Mouse (Mus musculus): ENCODE data around the gene Taf1d.
"Not testable (repeated sequence)": the region's sequence is repeated elsewhere in the genome, so short reads cannot be mapped to it uniquely, and the experiment has no call there.

The Taf1d gene

DNA sequence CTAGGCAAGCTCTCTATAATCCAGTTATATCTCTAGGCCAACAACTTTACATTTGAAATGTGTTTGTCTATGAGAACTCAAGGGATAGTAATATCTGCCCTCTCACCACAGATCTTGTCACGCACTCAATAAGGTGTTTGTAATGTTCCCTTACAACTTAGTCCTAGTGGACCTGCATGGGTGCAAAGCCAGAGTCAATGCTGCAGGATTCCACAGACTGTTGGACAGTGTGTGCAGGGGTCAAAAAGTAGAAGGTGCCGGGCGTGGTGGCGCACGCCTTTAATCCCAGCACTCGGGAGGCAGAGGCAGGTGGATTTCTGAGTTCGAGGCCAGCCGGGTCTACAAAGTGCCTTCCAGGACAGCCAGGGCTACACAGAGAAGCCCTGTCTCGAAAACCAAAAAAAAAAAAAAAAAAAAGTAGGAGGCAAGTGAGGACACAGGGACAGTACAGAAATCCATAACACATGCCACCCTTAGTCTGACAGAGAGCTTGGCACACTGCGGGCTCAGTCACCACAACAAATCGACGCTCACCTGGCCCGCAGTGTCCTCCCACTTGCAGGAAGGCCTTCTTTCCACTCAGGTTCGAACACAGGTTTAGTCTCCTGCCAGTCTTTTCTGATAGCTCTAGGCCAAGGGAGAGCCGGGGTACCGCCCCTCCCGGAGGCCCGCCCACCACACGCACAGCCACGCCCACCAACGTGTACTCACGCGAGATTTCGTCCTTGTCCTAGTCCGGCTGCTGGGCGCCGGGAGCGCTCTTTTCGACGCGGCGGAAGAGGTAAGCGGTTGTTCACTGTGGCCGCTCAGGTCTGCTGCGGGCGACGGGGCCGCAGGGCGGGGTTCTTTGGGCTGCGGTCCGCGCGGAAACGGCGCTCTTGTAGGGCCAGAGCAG lies at the start of gene Taf1d:
TSS of gene Taf1d (plus strand) at position 712 of the 895 bp plus-strand sequence.
- DNase-seq (ENCODE audit: low read depth in 1 of 2, low spot score in 2 of 2), result peak; percentile 89 to 99

DNA sequence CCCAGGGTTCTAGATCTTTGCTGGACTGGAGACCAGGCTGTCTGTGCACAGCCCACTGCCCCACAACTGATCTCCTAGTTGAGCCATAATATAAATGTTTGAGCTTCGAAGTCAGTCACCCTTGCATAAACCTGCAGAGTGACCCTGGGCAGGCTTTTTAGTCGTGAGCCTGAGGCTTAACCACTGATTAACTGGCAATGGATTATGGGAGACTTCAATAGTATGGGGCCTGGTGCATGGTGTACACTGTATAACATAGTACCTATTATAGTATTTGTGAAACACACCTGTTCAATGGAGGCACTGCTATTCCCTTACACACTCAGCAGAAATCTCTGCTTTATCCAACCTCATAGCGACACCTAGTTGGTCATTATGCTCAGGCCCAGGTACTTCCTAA lies 49.8 kb upstream of the Taf1d start:
- no peak for DNase-seq (ENCODE audit: low read depth in 1 of 2, low spot score in 2 of 2)

DNA sequence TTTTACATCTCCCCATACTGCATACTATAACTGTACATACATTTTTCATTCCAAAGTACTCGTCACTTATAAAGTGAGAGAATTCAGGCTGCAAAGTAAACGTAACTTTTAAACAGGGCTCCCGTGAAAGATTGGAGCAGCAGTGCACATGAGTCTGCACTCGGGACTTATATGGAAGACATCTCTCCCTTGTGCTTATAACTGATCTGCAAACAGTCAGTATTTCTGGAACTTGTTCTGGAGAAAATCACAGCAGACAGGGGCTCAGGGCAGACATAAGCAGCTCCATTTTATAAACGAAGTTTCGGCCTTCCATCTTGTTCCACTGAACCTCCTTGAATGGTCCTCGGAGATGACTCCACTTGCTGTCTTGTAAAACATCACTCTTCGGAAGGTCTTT lies 44.0 kb upstream of the Taf1d start:
- no peak for DNase-seq (ENCODE audit: low read depth in 1 of 2, low spot score in 2 of 2)

DNA sequence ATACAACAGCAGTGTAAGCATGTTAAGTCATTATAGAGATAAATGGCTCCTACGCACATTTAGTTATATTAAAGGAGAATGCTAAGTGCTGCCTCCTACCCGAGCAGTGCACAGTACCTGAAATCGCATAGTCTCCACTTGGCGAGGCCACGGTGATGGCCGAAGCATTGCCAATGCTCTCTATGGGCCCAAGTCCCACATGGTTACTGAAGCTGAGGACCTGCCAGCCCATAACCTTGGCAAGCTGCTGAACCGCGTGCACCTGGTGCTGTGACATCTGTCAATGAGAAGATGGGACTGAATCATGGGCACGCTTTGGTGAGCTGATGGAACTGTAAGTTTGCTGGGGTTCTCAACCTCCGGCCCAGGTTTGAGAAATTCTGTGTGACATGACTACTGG lies 42.5 kb upstream of the Taf1d start:
- DNase-seq (ENCODE audit: low read depth in 1 of 2, low spot score in 2 of 2), result no peak

DNA sequence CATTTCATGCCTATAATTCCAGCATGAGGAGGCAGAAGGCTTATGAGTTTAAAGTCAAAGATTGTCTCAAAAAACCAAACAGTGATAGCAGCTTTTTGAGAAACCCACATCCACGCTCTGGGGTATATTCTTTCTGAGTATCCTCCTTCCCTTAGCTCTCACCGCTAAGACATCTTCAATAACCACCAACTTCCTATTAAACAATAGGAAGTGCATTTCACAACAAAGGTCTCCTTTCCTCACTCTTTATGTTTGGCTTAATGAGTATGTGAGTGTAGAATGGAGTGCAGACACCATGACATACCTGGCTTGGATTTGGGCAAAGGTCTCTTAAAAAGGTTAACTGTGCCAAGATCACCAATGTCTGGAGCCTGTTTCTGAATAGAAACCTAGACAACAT lies 32.0 kb upstream of the Taf1d start:
- DNase-seq (ENCODE audit: low read depth in 1 of 2, low spot score in 2 of 2), result no peak

DNA sequence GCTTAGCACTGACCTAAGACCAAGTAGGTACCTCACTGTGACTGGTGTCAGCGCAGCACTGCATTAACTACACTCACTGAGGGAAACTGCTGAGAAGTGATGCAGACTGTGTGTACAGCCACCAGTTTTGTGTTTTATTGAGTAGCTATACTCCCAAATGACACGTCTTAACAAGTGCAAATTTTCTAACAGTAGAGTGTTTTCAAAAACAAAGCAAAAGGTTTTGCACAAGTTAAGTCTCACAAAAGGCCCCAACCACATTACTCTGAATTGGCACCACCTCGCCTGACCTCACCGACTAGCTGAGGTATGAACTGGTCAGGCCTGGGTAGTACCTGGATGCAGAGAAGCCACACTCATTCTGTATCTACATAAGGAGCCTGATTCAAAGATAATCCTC lies 29.2 kb upstream of the Taf1d start:
- DNase-seq (ENCODE audit: low read depth in 1 of 2, low spot score in 2 of 2), result no peak

DNA sequence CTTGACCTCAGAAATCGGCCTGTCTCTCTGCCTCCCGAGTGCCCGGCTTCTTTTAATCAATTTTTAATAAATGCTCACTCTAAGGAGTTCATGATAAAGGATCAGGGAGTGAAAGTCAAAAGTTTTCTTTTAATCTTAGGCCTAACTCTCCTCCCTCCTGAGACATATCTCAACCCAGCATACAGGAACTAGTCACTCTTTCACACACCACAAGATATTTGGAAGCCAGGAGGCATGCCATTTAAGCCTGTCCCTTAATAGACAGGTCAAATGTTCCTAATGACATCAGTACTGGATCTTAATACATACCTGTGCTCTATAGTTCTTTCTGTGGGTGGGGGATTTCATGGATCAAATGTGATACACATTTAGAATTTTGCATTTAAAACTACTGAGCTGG lies 27.7 kb upstream of the Taf1d start:
- DNase-seq (ENCODE audit: low read depth in 1 of 2, low spot score in 2 of 2), result no peak

DNA sequence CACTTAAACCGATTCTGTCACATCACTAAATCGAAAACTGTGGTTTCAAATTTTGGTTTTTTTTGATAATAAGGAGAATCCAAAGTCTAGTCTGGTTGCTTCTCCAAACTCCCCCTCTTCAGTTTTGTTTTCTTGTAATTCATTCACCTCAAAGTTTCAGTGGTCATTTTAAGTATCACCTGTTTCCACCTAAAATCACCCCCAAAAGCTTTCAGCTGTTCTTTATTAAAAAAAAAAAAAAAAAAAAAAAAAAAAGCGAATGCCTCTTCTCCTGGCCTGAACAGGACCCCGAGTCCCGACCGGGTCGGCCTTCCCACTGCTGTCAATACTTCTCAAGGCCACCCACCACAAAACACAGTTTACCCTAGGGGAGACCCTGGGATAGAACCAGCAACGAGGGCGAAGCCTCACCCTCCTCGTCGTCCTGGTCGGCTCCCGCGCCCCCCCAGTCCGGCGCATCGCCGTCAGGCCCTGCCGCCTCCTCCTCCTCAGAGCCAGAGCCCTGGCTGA lies 26.8 kb upstream of the Taf1d start:
- no peak for DNase-seq (ENCODE audit: low read depth in 1 of 2, low spot score in 2 of 2)

DNA sequence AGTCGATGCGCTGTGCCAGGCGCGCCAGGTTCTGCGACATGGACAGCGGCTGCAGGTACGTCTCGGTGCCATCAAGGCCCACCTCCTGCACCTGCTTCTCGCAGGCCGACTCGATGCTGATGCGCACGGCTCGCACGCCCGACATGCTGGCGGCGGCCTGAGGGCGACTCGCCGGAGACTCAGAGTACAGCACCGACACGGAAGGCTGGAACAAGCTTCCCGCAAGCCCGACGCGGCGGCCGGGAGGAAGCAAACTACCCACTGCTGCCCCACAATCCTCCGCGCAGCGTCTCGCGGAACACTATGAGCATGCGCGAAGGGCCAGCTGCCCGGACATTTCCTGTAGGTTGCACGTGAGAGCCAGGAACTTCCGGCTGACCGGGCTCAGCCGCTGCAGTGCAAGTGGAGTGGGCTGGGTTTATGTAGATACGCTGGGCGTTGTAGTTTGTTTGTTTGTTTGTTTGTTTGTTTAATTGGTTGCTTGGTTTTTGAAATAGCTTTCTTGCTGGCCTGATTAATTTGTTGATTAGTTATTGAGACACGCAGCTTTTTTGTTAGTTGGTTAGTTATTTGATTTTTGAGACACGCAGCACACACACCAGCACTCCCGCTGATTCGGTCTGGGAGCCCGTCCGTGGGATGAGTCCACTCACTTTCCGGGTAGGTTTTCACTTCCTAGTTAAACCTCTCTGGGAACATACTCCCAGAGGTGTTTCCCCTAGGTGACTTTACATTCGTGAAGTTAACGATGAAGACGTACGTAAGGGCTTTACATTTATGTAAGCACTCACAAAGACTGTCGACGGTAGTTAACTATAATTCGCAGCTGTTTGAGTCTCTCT lies 26.1 kb upstream of the Taf1d start, which contains the start of gene Med17:
TSS of gene Med17 (minus strand) at position 283 of the 842 bp plus-strand sequence.
- DNase-seq (ENCODE audit: low read depth in 1 of 2, low spot score in 2 of 2), result peak; percentile 82 to 89

DNA sequence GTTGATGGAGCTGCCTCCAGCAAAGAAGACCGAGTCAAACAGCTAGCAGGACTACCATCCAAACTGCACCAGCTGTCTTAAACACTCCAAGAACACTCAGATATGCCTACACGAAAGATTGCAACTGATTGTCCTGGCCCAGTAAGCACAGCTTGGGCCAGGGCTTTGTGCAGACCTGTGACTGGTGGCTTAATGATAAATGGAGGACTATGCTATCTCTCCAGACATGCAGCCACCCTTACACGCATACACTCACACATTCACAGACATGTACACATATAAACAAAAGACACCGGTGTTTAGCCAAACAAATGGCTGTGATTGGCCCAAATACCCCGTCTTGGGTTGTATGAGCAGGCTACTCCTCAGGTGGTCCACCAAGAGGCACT lies 25.5 kb upstream of the Taf1d start:
- DNase-seq (ENCODE audit: low read depth in 1 of 2, low spot score in 2 of 2), result no peak

DNA sequence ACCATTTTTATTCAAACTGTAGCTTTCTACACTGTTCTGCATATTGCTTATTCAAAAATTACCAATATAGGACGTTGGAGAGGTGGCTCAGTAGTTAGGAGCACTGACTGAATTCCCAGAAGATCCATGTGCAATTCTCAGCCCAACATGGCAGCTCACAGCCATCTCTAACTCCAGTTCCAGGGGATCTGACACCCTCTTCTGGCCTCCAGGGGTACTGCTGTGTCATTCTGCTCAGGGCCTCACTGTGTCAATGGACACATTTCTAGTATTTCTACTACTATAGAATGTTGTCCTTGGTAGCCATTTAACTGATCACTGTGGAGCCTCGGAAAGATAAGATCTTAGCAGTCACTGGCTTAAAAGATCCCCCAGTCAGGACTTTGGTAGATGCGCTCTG lies 20.6 kb upstream of the Taf1d start:
- no peak for DNase-seq (ENCODE audit: low read depth in 1 of 2, low spot score in 2 of 2)

DNA sequence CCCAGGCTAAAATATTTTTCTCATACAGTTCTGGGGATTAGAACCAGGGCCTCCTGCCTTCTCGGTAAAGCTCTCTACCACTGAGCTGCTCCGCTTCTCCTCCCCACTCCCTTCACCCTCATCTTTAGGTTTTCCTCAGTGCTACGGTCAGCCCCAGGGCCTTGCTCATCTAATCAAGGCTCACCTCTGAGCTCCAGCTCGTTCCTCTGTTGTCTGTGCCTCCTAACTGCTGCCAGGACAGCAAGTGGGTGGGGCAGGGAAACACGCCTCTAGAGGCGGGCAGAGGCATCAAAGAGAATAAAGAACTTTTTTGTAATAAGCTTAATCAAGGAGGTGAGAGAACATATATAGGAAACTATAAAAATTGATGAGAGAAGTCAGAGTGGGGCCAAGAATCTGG lies 18.2 kb upstream of the Taf1d start:
- DNase-seq (ENCODE audit: low read depth in 1 of 2, low spot score in 2 of 2), result no peak

DNA sequence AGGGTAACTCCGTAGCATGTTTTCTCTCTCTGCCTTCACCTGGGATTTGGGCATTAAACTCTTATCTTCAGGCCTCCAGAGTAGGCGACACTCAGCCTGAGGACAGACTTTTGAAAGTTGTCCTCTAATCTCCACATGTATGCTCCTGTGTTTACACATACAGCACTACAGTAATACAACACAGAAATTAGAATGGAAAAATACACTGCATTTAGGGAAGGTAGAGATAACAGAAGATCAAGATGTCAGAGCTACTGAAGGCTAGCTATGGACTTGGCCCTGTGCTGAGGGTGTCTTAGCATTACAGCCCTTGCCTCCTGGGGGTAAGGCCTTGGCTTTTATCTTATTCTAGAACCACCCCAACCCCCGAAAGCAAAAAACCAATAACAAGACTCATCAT lies 17.6 kb upstream of the Taf1d start:
- no peak for DNase-seq (ENCODE audit: low read depth in 1 of 2, low spot score in 2 of 2)

DNA sequence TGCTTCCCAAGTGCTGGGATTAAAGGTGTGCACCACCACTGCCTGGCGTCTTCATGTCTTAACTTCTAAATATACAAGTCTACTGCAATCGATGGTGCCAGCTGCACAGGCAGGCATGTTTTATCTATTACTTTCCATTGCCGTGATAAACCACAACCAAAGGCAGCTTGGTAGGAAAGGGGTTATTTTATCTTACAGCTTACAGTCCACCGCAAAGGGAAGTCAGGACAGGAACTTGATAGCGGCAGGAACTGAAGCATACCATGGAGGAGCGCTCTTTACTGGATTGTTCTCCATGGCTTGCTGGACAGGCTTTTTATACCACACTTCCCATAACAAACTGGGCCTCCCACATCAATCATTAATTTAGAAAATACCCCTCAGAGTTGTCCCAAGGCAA lies 16.8 kb upstream of the Taf1d start:
- no peak for DNase-seq (ENCODE audit: low read depth in 1 of 2, low spot score in 2 of 2)

DNA sequence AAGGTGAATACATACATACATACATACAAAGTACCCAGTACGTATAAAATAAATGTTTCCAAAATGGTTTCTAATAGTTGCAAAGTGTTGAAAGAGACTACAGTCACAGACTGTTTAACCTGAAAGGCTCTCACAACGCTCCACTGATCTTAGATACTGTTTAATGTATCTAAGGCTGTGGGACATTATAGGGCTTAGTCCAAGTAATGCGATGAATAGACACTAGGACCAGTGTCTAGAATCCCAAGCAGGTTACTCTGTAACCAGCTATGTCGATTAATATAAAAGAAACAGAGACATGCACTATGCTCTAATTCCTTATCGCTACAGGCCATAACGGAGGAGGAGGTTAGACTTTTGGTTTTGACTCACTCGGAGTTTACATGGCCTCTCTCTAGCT lies 8.9 kb upstream of the Taf1d start:
- no peak for DNase-seq (ENCODE audit: low read depth in 1 of 2, low spot score in 2 of 2)

DNA sequence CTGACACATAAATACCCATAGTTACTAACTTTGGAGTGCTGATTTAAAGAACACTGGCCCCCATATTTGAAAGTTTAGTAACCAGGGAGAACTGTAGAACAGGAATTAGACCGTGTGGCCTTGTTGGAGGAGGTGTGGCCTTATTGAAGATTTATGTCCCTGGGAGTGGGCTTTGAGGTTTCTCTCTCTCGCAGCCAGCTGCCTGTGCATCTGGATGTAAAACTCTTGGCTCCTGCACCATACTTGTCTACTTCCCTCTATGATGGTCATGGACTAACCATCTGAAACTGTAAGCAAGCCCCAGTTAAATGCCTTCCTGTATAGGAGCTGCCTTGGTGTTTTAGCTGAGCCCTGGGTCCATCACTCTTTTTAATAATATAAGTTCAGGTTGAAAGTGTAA lies 7.6 kb upstream of the Taf1d start:
- DNase-seq (ENCODE audit: low read depth in 1 of 2, low spot score in 2 of 2), result no peak

DNA sequence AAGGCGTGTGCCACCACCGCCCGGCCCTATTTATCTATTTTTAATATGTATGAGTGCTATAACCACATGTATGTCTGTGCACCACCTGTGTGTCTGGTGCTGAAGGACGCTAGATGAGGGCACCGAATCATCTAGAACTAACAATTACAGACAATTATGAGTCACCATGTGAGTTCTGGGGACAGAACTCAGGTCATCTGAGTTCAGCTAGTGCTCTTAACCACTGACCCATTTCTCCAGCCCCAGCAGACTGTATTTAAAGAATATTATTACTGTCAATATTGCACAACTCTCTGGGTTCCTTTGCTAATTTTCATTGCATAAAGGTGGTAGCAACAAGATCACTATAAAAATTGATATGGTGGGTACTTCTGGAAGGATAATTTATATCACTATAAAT lies 6.0 kb upstream of the Taf1d start:
- no peak for DNase-seq (ENCODE audit: low read depth in 1 of 2, low spot score in 2 of 2)

DNA sequence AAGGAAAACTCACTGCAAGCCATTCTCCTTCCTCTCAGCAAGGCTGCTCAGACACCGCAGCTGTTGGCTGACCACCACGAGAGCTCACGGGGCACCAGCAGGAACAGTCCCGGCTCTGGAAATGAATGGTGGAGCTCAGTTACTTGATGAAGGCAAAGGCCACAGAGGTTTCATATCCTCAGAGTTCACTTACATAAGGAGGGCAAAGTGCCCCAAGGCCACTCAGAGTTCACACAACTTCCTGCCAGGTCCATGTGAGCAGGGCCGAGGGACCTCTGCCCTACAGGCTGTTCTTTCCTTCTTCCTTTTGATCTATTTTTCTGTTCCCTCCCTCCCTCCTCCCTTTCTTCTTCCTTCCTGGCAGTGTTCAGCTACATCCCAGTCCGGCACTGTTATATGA lies 4.6 kb upstream of the Taf1d start:
- DNase-seq (ENCODE audit: low read depth in 1 of 2, low spot score in 2 of 2), result peak in 1 of 2 experiments; percentile 19

DNA sequence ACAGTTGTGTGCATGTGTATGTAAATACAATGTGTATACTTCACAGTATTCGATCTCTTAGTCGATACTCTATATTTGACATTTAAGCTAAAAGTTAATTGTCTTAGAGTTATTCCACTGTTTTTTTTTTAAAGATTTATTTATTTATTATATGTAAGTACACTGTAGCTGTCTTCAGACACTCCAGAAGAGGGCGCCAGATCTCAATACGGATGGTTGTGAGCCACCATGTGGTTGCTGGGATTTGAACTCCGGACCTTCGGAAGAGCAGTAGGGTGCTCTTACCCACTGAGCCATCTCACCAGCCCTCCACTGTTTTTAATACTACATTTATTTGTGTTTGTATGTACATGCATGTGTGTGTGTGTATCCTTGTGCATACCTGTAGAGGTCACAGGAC lies 4.0 kb upstream of the Taf1d start:
- not testable (repeated sequence) for DNase-seq (ENCODE audit: low read depth in 1 of 2, low spot score in 2 of 2)

DNA sequence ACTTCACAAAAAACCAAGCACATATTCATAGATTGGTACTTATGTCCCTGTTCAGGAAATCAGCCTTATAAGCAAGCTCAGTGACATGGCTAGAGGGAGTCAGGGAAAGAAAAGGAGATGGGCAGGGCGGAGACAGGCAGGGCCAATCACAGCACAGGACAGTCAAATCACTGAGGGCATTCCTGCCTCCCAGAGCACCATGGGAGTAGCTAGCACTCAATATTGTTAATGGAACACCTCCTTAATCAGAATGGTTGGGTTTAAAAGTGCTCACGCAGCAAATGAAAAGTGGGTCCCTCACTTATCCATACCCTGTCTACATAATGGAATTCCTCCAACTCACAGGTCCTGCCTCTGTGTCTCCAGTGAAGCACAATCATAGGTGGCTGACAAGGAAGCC lies 3.1 kb upstream of the Taf1d start:
- no peak for DNase-seq (ENCODE audit: low read depth in 1 of 2, low spot score in 2 of 2)

DNA sequence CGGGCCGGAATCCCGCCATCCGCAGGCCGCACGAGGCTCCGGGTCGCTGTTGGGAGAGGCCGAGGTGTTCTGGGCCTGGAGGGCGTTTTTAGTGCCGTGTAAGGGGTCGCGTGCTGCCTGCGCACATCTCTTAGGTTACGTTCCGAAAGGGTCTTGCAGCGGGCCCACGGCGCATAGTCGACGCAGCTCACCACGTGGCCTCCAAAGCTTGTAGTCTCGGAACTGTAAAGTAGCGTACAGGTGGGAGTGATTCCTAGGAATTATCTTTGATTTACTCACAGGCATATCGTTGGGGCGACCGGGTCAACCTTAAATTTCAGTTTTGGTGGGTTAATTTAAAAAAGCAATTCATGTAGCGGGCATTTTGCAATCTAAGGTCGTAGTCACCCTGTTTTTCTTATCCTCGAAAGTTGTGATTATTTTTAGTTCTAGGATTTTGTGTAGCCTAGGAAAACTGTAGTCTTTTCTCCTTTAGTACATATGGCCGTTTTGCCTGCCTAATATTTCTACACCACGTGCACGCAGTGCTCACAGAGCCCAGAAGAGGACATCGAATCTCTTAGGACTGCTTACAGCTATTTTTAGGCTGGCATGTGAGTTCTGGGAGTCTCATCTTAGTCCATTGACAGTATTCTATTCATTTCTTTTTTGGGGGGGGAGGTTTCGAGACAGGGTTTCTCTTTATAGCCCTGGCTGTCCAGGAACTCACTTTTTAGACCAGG lies 545 bp downstream of the Taf1d start, which contains the start of gene 4931406C07Rik:
TSS of gene 4931406C07Rik (minus strand) at position 51 of the 722 bp plus-strand sequence.
- DNase-seq (ENCODE audit: low read depth in 1 of 2, low spot score in 2 of 2), result no peak

Data from monocyte, adult 2 months (primary cell).